Mouse (Mus musculus) thymus, postnatal 36 days (tissue): Measurements from ENCODE around the gene Art4.

Experiments
- DNase-seq, 2 experiments: peaks; one replicate each; pipeline ENCODE4 v3.0.0; 2022; ENCODE audit warnings: mixed read lengths in 2 of 2

Gene Art4

GRCm38 (mm10) chr6:136821086-136821485 is 36.4 kb downstream of the Art4 start:
- no peak for DNase-seq

DNA sequence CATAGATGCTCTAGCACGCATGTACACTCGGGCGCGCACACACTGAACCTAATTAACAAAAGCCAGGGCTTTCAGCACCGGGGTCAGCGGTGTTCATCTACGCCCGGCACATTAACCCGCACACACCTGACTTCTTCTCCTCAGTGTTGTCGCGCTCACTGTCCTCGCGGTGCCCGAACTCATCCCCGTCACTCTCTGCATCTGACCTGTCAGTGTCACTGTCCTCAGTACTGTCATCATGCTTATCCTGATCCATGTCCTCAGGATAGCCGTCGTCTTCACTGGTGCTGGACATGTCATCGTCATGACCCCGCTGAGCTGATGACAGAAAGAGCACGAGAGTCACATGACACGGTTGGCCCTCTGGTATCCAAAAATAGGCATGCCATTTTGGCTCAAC is 37.2 kb downstream of the Art4 start:
- DNase-seq: no peak

GRCm38 (mm10) chr6:136817549-136817948 is 40.0 kb downstream of the Art4 start:
- no peak for DNase-seq

DNA sequence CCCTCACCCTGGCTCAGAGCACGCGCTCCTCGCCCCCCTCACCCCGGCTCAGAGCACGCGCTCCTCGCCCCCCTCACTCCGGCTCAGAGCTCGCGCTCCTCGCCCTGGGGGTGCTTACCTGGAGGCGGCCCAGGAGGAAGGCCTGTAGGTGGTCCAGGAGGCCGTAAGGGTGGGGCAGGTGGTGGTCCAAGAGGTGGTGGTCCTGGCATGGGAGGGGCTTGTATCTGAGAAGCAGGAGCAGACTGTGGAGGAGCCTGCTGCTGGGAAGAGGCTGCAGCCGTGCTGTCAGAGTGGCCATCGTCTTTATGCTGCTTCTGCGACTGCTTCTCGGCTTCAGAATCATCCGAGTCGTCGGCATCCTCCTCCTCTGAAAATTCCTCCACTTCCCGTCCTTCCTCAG is 40.7 kb downstream of the Art4 start:
- DNase-seq: no peak

DNA sequence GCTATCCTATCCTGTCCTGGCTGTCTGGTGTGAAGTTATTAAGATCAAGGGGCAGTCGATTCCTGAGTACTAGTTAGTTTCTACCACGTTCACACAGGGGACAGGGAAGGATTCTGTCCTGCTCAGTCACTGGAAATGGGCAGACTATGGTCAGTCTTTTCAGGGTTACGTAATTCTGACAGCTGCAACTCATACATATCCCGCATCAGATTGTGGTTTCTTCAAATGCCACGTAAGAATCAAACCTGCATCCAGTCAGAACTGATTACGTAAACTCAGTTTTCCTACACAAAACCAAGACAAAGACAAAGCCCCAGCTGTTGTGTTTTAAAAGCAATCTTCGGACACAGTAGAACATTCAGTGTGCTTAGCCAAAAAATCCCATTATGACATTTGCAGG is 42.2 kb downstream of the Art4 start:
- no peak for DNase-seq

GRCm38 (mm10) chr6:136813117-136813516 is 44.4 kb downstream of the Art4 start:
- no peak for DNase-seq

DNA sequence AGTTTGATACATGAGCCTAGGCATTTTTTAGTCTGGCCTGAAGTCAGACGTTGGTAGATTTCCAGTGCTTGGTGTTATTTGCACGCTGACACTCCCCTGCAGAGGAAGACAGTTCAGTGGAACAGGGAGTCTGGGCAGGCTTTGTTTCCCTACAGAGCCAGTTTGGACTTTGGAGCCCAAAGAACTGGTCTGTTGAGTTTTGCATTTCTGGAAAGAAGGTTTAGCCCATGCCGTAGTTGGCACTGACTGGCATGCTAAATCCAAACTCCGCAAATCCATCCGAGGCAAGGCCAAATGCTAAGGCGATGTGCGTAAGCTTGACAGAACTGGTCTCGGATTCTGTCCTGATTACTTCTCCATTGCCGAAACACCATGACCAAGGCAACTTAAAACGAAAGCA is 46.3 kb downstream of the Art4 start:
- no peak for DNase-seq

DNA sequence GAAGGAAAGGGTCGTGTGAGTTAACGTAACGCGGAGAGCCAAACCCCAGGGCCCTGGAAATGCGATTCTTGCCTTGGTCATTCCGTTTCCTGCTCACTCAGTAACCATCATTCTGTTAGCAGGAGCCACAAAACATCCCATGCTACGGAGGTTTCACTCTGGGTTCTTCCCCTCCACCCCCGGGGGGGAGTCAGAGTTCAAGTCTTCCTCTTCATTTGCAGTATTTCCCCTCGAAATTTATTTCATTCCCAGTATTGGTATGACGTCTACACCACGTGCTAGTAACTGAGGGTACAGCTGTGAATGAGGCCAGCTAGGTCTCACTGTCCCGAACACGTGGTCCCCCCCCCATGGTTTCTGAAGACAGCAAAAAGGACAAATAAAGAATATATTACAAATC is 47.9 kb downstream of the Art4 start:
- no peak for DNase-seq

- peak in 1 of 2 experiments; percentile 29 for DNase-seq
Measured at GRCm38 (mm10) chr6:136809077-136809476, 48.5 kb downstream of the Art4 start.

- DNase-seq: peak in 1 of 2 experiments; percentile 36
Measured at GRCm38 (mm10) chr6:136808631-136809046, 48.9 kb downstream of the Art4 start.

DNA sequence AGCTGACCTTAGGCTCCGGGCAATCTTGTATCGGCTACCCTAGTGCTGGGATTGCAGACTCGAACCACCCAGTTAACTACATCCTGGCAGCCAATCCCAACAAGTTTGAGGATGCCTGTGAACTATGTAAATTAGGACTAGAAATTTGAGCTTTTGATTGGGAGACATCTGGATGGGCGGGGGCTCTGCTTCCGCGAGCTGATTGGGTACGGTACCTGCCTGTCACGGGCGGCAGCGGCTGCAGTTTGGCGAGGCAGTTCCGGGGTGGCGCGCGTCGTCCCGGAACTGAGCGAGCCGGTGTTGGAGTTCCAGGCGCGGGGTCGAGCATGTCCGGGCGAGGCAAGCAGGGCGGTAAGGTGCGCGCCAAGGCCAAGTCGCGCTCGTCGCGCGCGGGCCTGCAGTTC is 49.5 kb downstream of the Art4 start, which contains the start of gene H2afj:
Gene H2afj, plus strand, starts transcription at position 231 of the 404 bp plus-strand sequence.
- DNase-seq: peak; percentile 99

- DNase-seq: no peak
Measured at GRCm38 (mm10) chr6:136807395-136808013, 50.0 kb downstream of the Art4 start.

GRCm38 (mm10) chr6:136806819-136807218 is 50.7 kb downstream of the Art4 start:
- DNase-seq: no peak

- no peak for DNase-seq
Measured at GRCm38 (mm10) chr6:136805409-136805775, 52.1 kb downstream of the Art4 start.

DNA sequence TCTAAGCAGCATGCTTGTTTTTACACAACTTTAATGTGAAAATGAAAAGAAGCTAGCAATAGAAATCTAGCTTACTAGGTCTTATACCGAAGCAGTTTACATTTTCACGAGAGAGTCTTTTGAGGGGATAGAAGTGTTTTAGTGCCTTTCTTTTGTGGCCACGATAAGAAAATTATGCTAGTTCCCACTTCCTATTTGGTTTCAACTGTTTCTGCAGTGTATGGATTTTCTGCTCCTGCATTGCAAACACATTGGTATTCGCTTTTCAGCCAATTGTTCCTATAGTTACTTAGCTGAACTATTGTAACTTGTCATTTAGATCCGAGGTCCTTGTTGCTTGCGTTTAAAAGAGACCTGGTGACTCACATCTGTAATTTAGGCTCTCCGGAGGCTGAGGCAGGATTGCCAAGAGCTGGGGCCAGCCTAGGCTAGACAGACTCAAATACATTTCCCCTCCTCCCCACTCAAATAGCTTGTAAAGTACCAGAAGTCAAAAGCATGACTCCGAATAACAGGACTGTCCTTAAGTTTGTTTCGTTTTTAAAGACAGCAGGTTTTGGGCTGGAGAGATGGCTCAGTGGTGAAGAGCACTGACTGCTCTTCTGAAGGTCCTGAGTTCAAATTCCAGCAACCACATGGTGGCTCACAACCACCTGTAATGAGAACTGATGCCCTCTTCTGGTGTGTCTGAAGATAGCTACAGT is 52.7 kb downstream of the Art4 start:
- DNase-seq: no peak

DNA sequence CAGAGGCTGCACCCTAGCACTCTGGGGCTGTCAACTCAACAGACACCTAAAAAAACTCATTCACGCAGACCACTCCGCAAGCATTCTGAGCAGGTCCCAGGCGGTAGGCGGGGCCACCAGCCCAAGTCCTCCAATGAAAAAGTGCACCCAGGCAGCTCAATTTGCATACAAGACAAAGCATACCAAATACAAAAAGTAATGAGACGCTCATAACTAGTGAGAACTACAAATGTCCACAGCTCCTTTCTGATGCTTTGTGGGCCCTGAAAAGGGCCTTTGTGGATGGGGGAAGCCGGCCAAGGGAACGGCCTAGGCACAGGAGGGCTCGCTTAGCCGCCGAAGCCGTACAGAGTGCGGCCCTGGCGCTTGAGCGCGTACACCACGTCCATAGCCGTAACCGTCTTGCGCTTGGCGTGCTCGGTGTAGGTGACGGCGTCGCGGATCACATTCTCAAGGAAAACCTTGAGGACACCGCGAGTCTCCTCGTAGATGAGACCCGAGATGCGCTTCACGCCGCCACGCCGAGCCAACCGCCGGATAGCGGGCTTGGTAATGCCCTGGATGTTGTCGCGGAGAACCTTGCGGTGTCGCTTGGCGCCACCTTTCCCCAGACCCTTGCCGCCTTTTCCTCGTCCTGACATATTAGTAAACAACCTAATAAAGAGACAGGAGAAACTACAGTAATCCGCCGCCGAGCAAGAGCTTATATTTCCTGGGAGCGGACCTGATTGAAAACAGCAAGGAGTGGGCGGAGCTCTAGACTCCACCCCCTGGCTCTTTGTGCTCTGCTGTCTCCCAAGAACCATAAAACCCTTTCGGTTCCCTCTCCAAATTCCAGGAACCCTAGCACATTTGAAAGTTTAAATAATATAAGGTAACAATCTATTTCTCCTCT is 53.5 kb downstream of the Art4 start, which contains the start of gene Hist4h4:
Gene Hist4h4, minus strand, starts transcription at position 677 of the 895 bp plus-strand sequence.
- DNase-seq: peak; percentile 94 to 98

- no peak for DNase-seq
Measured at GRCm38 (mm10) chr6:136803093-136803738, 54.3 kb downstream of the Art4 start.

DNA sequence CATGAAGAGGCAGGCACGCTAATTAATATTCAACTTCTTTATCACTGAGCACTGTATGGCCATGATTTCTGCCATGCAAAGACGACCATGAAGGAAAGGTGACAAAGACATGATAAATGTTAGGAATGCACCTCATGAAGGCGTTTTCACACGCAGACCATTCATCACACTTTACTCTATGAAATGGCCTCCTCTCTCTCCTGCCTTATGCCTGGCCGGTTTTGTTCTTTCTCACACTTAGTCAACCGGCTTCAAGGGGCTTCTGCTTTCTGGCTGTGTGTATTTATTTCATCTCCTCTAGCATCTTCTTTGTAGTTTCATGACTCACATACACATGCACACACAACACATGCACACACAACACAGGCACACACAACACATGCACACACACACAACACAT is 56.3 kb downstream of the Art4 start:
- no peak for DNase-seq

DNA sequence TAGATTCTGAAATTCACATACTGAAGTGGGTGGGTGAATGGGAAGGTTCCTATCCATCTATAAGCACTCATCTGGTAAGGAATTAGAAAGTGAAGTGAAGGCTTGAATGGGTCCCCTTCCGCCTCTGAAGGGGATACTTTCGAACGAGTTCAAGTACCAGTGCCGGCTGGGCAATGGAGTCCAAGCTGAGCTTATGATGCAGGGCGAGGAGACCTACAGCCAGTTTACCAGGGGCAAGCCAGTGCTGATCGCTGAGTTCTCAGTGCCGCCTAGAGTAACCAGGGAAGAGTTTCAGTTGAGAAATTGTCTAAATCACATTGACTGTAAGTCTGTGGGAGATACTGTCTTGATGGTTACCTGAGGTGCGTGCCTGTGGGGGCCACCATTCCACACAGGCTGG is 56.8 kb downstream of the Art4 start:
- DNase-seq: no peak
